21 mouse cellular contexts compared by ENCODE assay signal in genomic region chr11:110435839-110436556, GRCm38 (mm10). TPM values are rescaled to one million over a fixed set of nuclear protein-coding genes. Genes with fewer than 3 reads are reported as not detected.
DNase-seq lines count a peak whose midpoint lies in the region; ATAC-seq and TF ChIP-seq lines count a peak whose summit lies in the region.
"Had no signal": no experiment of that assay in that cellular context is flagged by ENCODE, and none has a peak within 500 bp of the region (broad histone marks: within the 10 kb centered on the region; RNA-seq: fewer than 3 reads in every experiment).

No protein-coding gene starts in this region.

- no peak overlapping the region for H3K27ac ChIP-seq in forebrain, embryonic 11.5 days (ENCODE audit: low read depth, low read length)
- H3K27ac ChIP-seq in forebrain, postnatal 0 days (ENCODE audit: low read depth, low read length): no peak overlapping the region
- no peak overlapping the region for H3K27ac ChIP-seq in limb, embryonic 11.5 days (replicated peaks; ENCODE audit: low read depth, low read length)
- H3K27ac ChIP-seq: liver, embryonic 15.5 days; neural tube, embryonic 12.5 days had no signal

- no peak for DNase-seq in forebrain, embryonic 11.5 days (ENCODE audit: low spot score)
- no peak for DNase-seq in forebrain, postnatal 0 days
- DNase-seq in left cerebral cortex, postnatal 4 days: peak; percentile 18
- no peak for DNase-seq in left cerebral cortex, postnatal 10 days (ENCODE audit: extremely low spot score in 1 of 2, low spot score in 2 of 2)
- DNase-seq in NIH3T3 (ENCODE audit: low read depth): peak; percentile 30
- peak; percentile 33 for DNase-seq in limb, embryonic 11.5 days (ENCODE audit: low spot score)
- no peak for DNase-seq in frontal cortex, postnatal 14 days (ENCODE audit: low spot score in 2 of 2)
- DNase-seq: cerebellum, adult 9-11 months; gastrocnemius, adult 2 months; heart, adult 11 months; heart, postnatal 36 days; kidney, postnatal 36 days; lung, postnatal 14 days; thymus, postnatal 14 days had no signal

- H3K4me3 ChIP-seq in forebrain, embryonic 11.5 days (ENCODE audit: low read depth, low read length): no peak overlapping the region
- H3K4me3 ChIP-seq in forebrain, postnatal 0 days (ENCODE audit: low read depth, low read length): no peak overlapping the region
- no peak overlapping the region for H3K4me3 ChIP-seq in limb, embryonic 11.5 days (ENCODE audit: low read depth, low read length)
- H3K4me3 ChIP-seq: gastrocnemius, adult 2 months; liver, embryonic 15.5 days; megakaryocyte, embryonic 14.5 days; neural tube, embryonic 12.5 days had no signal

- no peaks in the 10 kb centered on the region for H3K27me3 ChIP-seq in forebrain, embryonic 11.5 days (ENCODE audit: control insufficient read depth, insufficient read depth, low read length)
- H3K27me3 ChIP-seq in forebrain, postnatal 0 days (ENCODE audit: insufficient read depth, low read length): no peaks in the 10 kb centered on the region
- H3K27me3 ChIP-seq in limb, embryonic 11.5 days (ENCODE audit: control insufficient read depth, insufficient read depth, low read length): no peaks in the 10 kb centered on the region
- H3K27me3 ChIP-seq: liver, embryonic 15.5 days; megakaryocyte, embryonic 14.5 days; neural tube, embryonic 12.5 days had no signal

- no peak overlapping the region for H3K9ac ChIP-seq in forebrain, embryonic 11.5 days (ENCODE audit: low read length)
- H3K9ac ChIP-seq in forebrain, postnatal 0 days: no peak overlapping the region
- no peak overlapping the region for H3K9ac ChIP-seq in limb, embryonic 11.5 days (ENCODE audit: low read length)
- H3K9ac ChIP-seq: liver, embryonic 15.5 days; neural tube, embryonic 12.5 days had no signal

- peak; percentile 61 for ATAC-seq in forebrain, embryonic 11.5 days (replicated peaks; ENCODE audit: low FRiP score)
- ATAC-seq in forebrain, postnatal 0 days: no peak
- ATAC-seq in limb, embryonic 11.5 days (ENCODE audit: insufficient number of reproducible peaks, low FRiP score, low TSS enrichment, low read depth): 0 out of 2 replicates have a peak, but pooled peaks have one; percentile 31
- ATAC-seq in inflammation-experienced regulatory T-cells, adult 6 months: no peak
- ATAC-seq: CD4-positive, CD25-positive, alpha-beta regulatory T cell, adult 4 months; hindbrain, embryonic 16.5 days had no signal

- no peaks in the 10 kb centered on the region for H3K9me3 ChIP-seq in forebrain, embryonic 11.5 days (ENCODE audit: control insufficient read depth, low read length)
- no peaks in the 10 kb centered on the region for H3K9me3 ChIP-seq in forebrain, postnatal 0 days (ENCODE audit: low read length)
- H3K9me3 ChIP-seq in limb, embryonic 11.5 days (ENCODE audit: control insufficient read depth, low read length): no peaks in the 10 kb centered on the region
- H3K9me3 ChIP-seq: liver, embryonic 15.5 days; neural tube, embryonic 12.5 days had no signal

- intact Hi-C loops in left cerebral cortex, postnatal 4 days (cut with DNase I): no loop called here
- intact Hi-C loops in left cerebral cortex, postnatal 10 days (cut with DNase I): no loop called here

- H3K36me3 ChIP-seq in forebrain, embryonic 11.5 days (ENCODE audit: control insufficient read depth, insufficient read depth, low read length): no peaks in the 10 kb centered on the region
- no peaks in the 10 kb centered on the region for H3K36me3 ChIP-seq in forebrain, postnatal 0 days (ENCODE audit: insufficient read depth)
- no peaks in the 10 kb centered on the region; the same call in 1 of the 2 replicates for H3K36me3 ChIP-seq in limb, embryonic 11.5 days (ENCODE audit: control insufficient read depth, insufficient read depth, low read length)
- H3K36me3 ChIP-seq: G1E; neural tube, embryonic 12.5 days had no signal

- peaks cover 3% of the 10 kb centered on the region; the same call in 1 of the 2 replicates for H3K4me1 ChIP-seq in forebrain, embryonic 11.5 days (replicated peaks; ENCODE audit: control insufficient read depth, insufficient read depth, low read length)
- H3K4me1 ChIP-seq in forebrain, postnatal 0 days (ENCODE audit: insufficient read depth): no peaks in the 10 kb centered on the region
- H3K4me1 ChIP-seq in limb, embryonic 11.5 days (ENCODE audit: control insufficient read depth, insufficient read depth, low read length): no peaks in the 10 kb centered on the region

- 59% methylated on average over 8 of the region's 8 CpGs for WGBS in forebrain, embryonic 11.5 days
- WGBS in forebrain, postnatal 0 days: 56% methylated on average over 8 of the region's 8 CpGs
- WGBS in limb, embryonic 11.5 days: 57% methylated on average over 8 of the region's 8 CpGs

- H3K4me2 ChIP-seq in forebrain, embryonic 11.5 days (ENCODE audit: low read depth, low read length, severe bottlenecking): no peak overlapping the region
- H3K4me2 ChIP-seq in forebrain, postnatal 0 days (ENCODE audit: low read depth): no peak overlapping the region
- H3K4me2 ChIP-seq in limb, embryonic 11.5 days (ENCODE audit: low read depth, severe bottlenecking): no peak overlapping the region
- H3K4me2 ChIP-seq: liver, embryonic 15.5 days; neural tube, embryonic 12.5 days had no signal

- no peak for TF ChIP-seq CTCF in forebrain, postnatal 0 days (IDR thresholded peaks at IDR 0.05; ENCODE audit: low read depth)

RNA-seq across cellular contexts. Expression of gene Map2k6, which starts 37.1 kb away (rescaled TPM):
- polyA plus RNA-seq in forebrain, embryonic 11.5 days (2014; fragmentation: Nextera tagmentation; extraction: Ambion mirVana): 39.1 and 42.2 TPM in 2 replicates
- 25.5 and 25.9 TPM in 2 replicates for total RNA-seq in forebrain, postnatal 0 days (2014; rRNA removed)
- 19.2 and 21.3 TPM in 2 replicates for polyA plus RNA-seq in forebrain, postnatal 0 days (2015; fragmentation: Nextera tagmentation; extraction: Ambion mirVana)
- total RNA-seq in left cerebral cortex, postnatal 4 days (2021): 10 to 100 TPM; 33.0 to 35.7 TPM
- total RNA-seq in left cerebral cortex, postnatal 10 days (2021): 10 to 100 TPM; 23.0 to 25.3 TPM
- polyA plus RNA-seq in limb, embryonic 11.5 days (2014; fragmentation: Nextera tagmentation; extraction: Ambion mirVana): 58.7 and 62.4 TPM in 2 replicates
- 1 to 10 TPM; 6.1 to 8.3 (median 6.5) TPM for polyA plus RNA-seq in inflammation-experienced regulatory T-cells, adult 6 months (2017; shearing (Covaris generic))
- polyA plus RNA-seq: G1E had no signal

Comparison
In these comparisons a context has a peak if more than half of its experiments do, and no peak if none do; other contexts are left out.
1. ATAC-seq: peak in forebrain, embryonic 11.5 days (single experiment) and limb, embryonic 11.5 days (single experiment); none in forebrain, postnatal 0 days (single experiment) and inflammation-experienced regulatory T-cells, adult 6 months (single experiment).
2. DNase-seq: peak in left cerebral cortex, postnatal 4 days (single experiment), NIH3T3 (single experiment) and limb, embryonic 11.5 days (single experiment); none in forebrain, embryonic 11.5 days (single experiment), forebrain, postnatal 0 days (single experiment), left cerebral cortex, postnatal 10 days (0 of 2) and frontal cortex, postnatal 14 days (0 of 2).